Mouse (Mus musculus): ENCODE data around the gene Foxo3. TPM values are rescaled to one million over a fixed set of nuclear protein-coding genes. Genes with fewer than 3 reads are reported as not detected.

Gene Foxo3
- total RNA-seq, 2 experiments from 2014 or later, result 43.8 to 46.4 TPM

- DNase-seq (ENCODE audit: low spot score in 2 of 2), result no peak
Measured at GRCm38 (mm10) chr10:42189037-42189436, 87.5 kb downstream of the Foxo3 start.

GRCm38 (mm10) chr10:42188091-42188490 lies 88.5 kb downstream of the Foxo3 start:
- DNase-seq (ENCODE audit: low spot score in 2 of 2), result no peak

- no peak for DNase-seq (ENCODE audit: low spot score in 2 of 2)
Measured at GRCm38 (mm10) chr10:42186941-42187401, 89.6 kb downstream of the Foxo3 start.

DNA sequence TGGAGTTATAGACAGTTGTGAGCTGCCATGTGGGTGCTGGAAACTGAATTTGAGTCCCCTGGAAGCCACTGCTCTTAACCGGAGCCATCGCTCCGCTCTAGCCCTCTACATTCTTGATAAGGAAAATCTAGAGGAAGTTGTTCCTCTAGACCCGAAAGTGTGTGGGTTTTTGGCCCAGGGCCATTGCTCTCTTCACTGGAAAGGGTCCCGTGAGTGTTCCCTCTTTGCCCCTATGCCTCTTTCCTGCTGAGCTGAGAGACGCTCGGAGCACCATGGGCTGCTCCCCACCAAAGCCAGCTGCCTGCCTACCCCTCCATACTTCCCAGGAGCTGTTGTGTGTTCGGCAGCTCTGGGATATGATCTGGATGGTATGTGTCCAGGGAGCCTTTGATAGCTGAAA lies 96.2 kb downstream of the Foxo3 start:
- DNase-seq (ENCODE audit: low spot score in 2 of 2), result no peak

DNA sequence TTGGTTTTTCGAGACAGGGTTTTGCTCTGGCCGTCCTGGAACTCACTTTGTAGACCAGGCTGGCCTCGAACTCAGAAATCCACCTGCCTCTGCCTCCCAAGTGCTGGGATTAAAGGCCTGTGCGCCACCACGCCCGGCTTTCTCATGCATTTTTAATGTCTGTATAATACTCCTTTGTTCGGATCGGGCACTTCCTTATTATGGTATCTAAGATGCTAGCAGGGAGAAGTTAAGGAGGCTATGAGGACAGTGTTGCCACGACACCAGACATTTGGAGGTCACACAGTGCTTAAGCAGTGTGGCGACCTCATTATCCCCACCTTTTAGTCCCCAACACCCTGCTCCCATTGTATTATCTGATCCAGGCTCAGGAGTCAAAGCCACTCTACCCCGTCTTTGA lies 97.8 kb downstream of the Foxo3 start:
- no peak for DNase-seq (ENCODE audit: low spot score in 2 of 2)

- no peak for DNase-seq (ENCODE audit: low spot score in 2 of 2)
Measured at GRCm38 (mm10) chr10:42177771-42178674, 98.5 kb downstream of the Foxo3 start.

DNA sequence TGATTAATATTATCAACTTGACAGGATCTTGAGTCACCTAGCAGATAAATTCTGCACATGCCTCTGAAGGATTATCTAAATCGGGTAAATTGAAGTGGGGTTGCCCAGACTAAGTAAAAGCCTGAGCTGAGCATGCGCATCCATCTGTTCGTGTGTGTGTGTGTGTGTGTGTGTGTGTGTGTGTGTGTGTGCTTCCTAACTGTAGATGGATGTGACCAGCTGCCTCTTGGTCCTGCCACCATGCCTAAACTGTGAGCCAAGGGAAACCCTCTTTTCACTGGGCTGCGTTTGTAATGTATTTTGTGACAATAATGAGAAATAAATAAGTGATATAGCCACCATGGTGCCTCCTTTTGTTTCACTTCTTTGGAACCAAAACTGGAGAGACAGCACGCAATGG lies 102.3 kb downstream of the Foxo3 start:
- DNase-seq (ENCODE audit: low spot score in 2 of 2), result no peak

DNA sequence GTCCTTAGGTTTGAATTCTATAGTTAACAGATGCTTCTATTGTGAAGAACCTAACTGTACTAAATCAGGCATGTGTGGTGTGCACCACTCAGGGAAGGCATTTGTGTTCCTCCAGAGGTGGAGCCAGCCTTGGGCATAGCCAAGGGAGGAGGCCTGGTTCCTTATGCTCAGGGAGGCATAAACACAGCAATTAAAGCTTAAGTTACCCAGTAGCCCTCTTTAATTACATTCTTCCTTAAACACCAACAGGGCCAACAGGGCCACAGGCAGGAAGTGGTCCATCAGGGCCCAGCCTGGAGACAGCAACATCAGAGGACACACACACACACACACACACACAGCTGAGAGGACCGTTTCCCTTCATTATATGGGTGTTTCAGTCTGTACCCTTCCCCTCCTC lies 102.7 kb downstream of the Foxo3 start:
- DNase-seq (ENCODE audit: low spot score in 2 of 2), result no peak

- peak in 1 of 2 experiments; percentile 64 for DNase-seq (ENCODE audit: low spot score in 2 of 2)
Measured at GRCm38 (mm10) chr10:42170889-42171347, 105.6 kb downstream of the Foxo3 start.

DNA sequence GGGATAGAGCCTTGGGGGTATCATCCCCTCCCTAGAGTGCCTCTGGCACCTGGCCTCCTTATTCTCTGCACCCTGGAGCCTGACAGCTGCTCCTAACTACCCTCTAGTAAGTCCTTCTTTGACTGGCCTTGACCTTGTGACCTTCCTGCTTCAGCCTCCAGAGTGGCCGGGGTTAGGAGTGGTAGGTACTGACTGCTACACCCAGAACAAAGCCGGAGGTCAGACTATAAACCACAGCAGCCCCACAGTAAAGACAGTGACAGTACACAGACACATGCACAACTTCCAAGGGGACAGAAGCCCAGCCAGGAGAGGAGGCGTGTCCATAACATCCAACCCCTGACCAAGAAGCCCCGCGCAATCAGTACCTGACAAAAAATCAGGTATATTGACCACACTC lies 106.4 kb downstream of the Foxo3 start:
- no peak for DNase-seq (ENCODE audit: low spot score in 2 of 2)

- no peak for DNase-seq (ENCODE audit: low spot score in 2 of 2)
Measured at GRCm38 (mm10) chr10:42154727-42155126, 121.8 kb downstream of the Foxo3 start.

- DNase-seq (ENCODE audit: low spot score in 2 of 2), result no peak
Measured at GRCm38 (mm10) chr10:42152426-42153205, 123.9 kb downstream of the Foxo3 start.

- no peak for DNase-seq (ENCODE audit: low spot score in 2 of 2)
Measured at GRCm38 (mm10) chr10:42149767-42150166, 126.8 kb downstream of the Foxo3 start.

- DNase-seq (ENCODE audit: low spot score in 2 of 2), result no peak
Measured at GRCm38 (mm10) chr10:42148326-42148725, 128.2 kb downstream of the Foxo3 start.

GRCm38 (mm10) chr10:42145221-42145620 lies 131.3 kb downstream of the Foxo3 start:
- DNase-seq (ENCODE audit: low spot score in 2 of 2), result no peak

GRCm38 (mm10) chr10:42144788-42145187 lies 131.8 kb downstream of the Foxo3 start:
- no peak for DNase-seq (ENCODE audit: low spot score in 2 of 2)

DNA sequence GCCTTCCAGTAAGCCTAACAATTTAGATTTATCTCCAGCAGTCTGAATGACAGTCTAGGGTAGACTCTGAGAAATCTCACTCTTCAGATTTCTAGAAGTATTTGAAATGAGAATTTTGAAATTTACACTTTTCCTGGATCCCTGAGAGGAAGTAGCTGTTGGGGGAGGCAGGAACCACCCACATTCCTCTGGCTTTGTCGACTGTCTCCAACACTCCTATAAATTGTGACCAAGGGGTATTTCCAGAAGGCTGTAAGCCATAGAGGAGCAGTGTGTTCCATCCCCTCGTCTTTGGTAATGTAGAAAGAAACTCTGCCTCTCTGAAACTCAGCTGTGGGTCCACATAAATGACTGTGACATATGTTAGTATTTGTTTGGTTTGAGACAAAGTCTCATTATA lies 132.4 kb downstream of the Foxo3 start:
- no peak for DNase-seq (ENCODE audit: low spot score in 2 of 2)

- DNase-seq (ENCODE audit: low spot score in 2 of 2), result no peak
Measured at GRCm38 (mm10) chr10:42142791-42143190, 133.8 kb downstream of the Foxo3 start.

DNA sequence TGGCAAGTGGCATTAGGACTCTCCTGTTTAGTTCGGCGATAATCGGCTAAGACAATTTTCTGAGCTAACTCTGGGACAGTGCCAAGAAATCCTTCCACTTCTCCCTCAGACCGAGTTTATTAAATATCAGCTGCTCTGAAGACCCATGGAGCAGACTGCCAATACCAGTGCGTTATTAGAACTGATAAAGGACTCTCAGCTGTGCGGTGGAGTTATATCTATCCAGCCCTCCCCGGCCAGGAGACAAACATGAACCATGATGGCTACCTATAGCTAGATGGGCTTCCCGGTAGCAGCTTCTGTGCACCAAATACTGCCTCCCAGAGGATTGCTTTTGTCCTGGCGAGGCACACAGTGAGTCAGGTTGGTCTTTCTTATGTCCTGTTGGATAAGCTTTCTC lies 134.5 kb downstream of the Foxo3 start:
- DNase-seq (ENCODE audit: low spot score in 2 of 2), result no peak

DNA sequence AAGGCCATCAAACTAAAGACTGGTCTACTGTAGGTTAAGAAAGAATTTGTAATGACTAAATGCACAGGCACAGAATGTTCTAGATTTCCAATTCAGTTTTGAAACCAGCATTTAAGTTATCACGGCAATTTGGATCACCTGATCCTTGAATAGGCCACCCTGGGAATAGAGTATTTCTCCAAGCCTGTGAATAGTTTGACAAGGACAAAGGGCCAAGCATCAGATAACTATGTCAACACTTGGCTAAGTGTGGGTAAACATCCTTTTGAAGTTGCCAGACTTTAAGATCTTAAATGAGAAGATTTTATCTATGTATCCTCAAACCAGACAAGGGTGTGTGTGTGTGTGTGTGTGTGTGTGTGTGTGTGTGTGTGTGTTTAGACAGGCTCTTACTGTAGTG lies 136.8 kb downstream of the Foxo3 start:
- DNase-seq (ENCODE audit: low spot score in 2 of 2), result no peak

GRCm38 (mm10) chr10:42134759-42135702 lies 141.5 kb downstream of the Foxo3 start:
- no peak for DNase-seq (ENCODE audit: low spot score in 2 of 2)
